ENCODE assay signal across 8 mouse cellular contexts in the genomic region with DNA sequence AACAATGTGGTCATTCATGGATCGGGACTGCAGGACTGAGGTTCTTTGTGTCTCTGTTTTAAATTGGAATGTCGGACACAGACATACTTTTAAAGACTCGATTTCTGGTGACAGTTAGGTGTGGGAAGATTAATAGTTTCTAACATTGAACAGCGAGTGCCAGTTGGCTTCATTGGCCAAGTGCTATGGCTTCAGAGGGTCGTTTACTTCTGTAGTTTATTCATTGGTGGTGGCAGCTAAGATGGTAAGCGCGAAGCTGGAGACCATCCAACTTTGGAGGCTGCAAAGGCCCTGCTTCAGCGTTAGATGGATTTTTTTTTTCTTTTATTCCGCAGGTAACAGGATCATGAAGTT. TPM values are rescaled to one million over a fixed set of nuclear protein-coding genes. Genes with fewer than 3 reads are reported as not detected.
A peak's percentile ranks its signal among the peaks of the same experiment; 100 is the strongest.
DNase-seq lines count a peak whose midpoint lies in the region; ATAC-seq lines count a peak whose summit lies in the region.

No protein-coding gene starts in this region.

- peak overlapping the region; percentile 80 for H3K9ac ChIP-seq in liver, embryonic 13.5 days

- H3K27me3 ChIP-seq in erythroblast, embryonic 14.5 days (ENCODE audit: control insufficient read depth), result no peaks in the 10 kb centered on the region
- no peaks in the 10 kb centered on the region for H3K27me3 ChIP-seq in liver, embryonic 13.5 days

- DNase-seq in right cerebral cortex, postnatal 14 days, result peak; percentile 41
- DNase-seq in right cerebral cortex, adult 2 months (ENCODE audit: low spot score in 2 of 2), result no peak
- DNase-seq in heart, postnatal 4 days, result peak; percentile 35
- no peak for DNase-seq in liver, embryonic 13.5 days
- no peak for DNase-seq in thymus, postnatal 0 days (ENCODE audit: low spot score)

- peak overlapping the region; percentile 89 for H3K4me2 ChIP-seq in liver, embryonic 13.5 days

- peaks cover 31% of the 10 kb centered on the region for H3K4me1 ChIP-seq in erythroblast, embryonic 14.5 days (ENCODE audit: control insufficient read depth)
- peaks cover 27% of the 10 kb centered on the region for H3K4me1 ChIP-seq in liver, embryonic 13.5 days (replicated peaks)

- no peaks in the 10 kb centered on the region for H3K9me3 ChIP-seq in erythroblast, embryonic 14.5 days (ENCODE audit: control insufficient read depth, low read length)
- no peaks in the 10 kb centered on the region for H3K9me3 ChIP-seq in liver, embryonic 13.5 days (replicated peaks)

- peak overlapping the region; percentile 74 for H3K4me3 ChIP-seq in erythroblast, embryonic 14.5 days (replicated peaks)
- H3K4me3 ChIP-seq in liver, embryonic 13.5 days (replicated peaks), result peak overlapping the region; percentile 76

- ATAC-seq in erythroblast, adult 5-6 weeks (replicated peaks; ENCODE audit: low FRiP score, poor library complexity, severe bottlenecking), result no peak
- no peak for ATAC-seq in liver, embryonic 13.5 days (ENCODE audit: low read depth)
- no peak for ATAC-seq in CD4-positive, CD25-positive, alpha-beta regulatory T cell, adult 4 months

- peak overlapping the region; percentile 55; the same call in 1 of the 2 replicates for H3K27ac ChIP-seq in liver, embryonic 13.5 days

- no peaks in the 10 kb centered on the region for H3K36me3 ChIP-seq in erythroblast, embryonic 14.5 days (ENCODE audit: control insufficient read depth)
- no peaks in the 10 kb centered on the region for H3K36me3 ChIP-seq in liver, embryonic 13.5 days

- 6% methylated on average over 9 of the region's 9 CpGs for WGBS in liver, embryonic 13.5 days (ENCODE audit: insufficient replicate concordance)

RNA-seq across cellular contexts. Expression of a gene that starts 0.7 kb away (rescaled TPM):
- polyA plus RNA-seq in erythroblast, embryonic 14.5 days (2012), result 0.19 and 0.38 TPM in 2 replicates
- 5.6 TPM in 2 replicates for total RNA-seq in erythroblast, adult 5-6 weeks (2015; ENCODE audit: low replicate concordance)
- total RNA-seq in erythroblast, adult 5-6 weeks (2017; ENCODE audit: low replicate concordance), result 5.2 and 5.6 TPM in 2 replicates
- total RNA-seq in heart, postnatal 4 days (2021), result 10 to 100 TPM; 33.1 to 33.2 TPM
- polyA plus RNA-seq in liver, embryonic 13.5 days (2015; fragmentation: Nextera tagmentation; extraction: Ambion mirVana), result 10.1 and 12.2 TPM in 2 replicates
- 10 to 100 TPM; 22.1 to 27.0 TPM for polyA plus RNA-seq in CD4-positive, CD25-positive, alpha-beta regulatory T cell, adult 4 months (2017; shearing (Covaris generic))
- 50.7 and 53.1 TPM in 2 replicates for polyA plus RNA-seq in thymus, postnatal 0 days (2015; fragmentation: Nextera tagmentation; extraction: Ambion mirVana)

Comparison
In these comparisons a context has a peak if more than half of its experiments do, and no peak if none do; other contexts are left out.
1. DNase-seq: peak in right cerebral cortex, postnatal 14 days (single experiment) and heart, postnatal 4 days (single experiment); none in right cerebral cortex, adult 2 months (0 of 2), liver, embryonic 13.5 days (single experiment) and thymus, postnatal 0 days (single experiment).